Mouse (Mus musculus): ENCODE results near the gene Urb2.

The Urb2 gene

DNA sequence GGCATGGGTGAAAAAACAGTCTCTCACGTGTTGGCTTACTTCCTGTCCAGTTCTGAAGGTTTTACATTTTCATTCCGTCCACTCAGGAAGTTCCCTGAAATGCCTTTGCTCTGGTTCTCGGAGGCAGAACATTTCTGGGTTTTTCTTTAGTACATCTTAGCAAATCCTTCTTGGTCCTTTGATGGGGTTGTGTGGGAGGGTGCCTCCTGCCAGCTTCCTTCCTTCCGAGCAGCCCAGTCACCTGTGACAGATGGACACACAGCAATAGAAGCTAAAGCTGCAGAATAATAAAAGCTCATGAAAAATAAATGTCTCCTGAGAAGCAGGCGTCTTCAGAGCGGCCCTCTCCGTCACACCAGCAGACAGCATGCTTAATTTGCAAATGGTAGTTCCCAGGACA is 57.7 kb downstream of the Urb2 start:
- DNase-seq = no peak

DNA sequence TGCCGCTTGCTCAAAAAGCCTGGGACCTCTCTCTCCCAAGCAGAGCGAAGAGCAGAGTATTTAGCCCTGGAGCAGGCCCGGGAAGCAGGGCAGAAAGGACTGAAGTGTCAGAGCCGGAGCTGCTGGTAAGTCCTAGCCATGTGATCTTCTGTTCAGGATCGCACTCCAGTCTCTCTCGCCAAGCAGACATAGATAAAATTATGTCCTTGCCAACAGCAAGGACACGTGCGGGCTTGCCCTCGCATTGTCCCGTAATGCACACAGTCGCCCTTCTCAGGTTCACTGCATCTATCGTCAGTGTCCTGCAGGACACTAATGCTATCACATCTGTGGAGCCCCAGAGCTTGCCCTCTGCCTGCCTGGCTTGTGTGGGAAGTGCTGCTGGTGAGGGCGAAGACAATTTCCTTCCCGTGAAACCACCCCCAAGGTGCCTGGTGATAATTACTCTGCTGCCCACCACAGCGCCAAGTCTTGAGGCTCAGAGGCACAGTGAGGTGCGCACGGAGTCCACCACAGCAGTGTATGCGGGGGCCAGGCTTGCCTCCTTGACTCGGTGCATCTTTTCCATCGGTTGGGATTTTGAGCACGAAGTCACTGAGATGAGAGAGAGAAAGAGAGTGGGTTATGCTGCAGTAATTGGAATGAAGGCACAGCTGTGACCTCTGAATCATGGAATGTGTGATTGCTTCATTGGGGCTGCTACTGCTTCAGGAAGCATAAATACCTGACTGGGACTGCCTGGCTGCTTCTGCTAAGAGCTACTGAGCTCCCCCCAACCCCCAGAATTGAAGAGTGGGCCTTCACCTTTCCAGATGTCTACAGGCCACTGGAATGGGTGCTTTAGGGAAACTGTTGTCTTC is 59.4 kb downstream of the Urb2 start:
- no peak for DNase-seq

DNA sequence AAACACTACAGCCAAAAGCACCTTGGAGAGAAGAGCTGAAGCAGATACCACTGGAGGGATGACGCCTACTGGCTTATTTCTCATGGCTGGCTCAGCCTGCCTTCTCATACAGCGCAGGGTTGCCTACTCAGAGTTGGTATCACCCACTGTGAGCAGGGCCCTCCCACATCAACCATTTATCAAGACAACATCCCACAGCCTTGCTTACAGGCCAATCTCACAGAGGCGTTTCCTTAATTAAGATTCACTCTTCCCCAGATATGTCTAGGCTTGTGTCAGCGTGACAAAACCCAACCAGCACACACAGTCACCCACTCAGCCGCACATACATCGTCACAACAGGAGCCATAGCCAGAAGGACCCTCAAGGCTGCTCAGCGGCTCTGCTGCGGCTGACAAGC is 61.3 kb downstream of the Urb2 start:
- no peak for DNase-seq

DNA sequence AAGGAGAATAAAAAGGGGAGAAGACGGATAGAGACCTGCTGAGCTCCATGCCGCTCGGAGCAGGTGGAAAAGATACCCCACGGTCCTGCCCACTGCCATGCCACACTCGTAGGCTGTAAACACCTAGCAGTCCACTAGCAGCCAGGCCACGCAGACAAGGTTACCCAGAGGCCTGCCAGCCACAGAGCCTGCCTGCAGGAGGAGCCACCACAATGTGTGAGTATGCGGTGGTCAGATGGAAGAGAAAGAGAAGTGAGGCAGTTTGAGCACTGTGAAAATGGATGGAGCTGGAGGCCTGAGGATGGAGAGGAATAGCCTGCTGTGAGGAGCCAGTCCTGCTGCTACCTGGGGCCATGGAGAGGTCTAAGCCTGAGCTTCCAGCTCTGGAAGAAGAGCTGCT is 62.3 kb downstream of the Urb2 start:
- DNase-seq = no peak

DNA sequence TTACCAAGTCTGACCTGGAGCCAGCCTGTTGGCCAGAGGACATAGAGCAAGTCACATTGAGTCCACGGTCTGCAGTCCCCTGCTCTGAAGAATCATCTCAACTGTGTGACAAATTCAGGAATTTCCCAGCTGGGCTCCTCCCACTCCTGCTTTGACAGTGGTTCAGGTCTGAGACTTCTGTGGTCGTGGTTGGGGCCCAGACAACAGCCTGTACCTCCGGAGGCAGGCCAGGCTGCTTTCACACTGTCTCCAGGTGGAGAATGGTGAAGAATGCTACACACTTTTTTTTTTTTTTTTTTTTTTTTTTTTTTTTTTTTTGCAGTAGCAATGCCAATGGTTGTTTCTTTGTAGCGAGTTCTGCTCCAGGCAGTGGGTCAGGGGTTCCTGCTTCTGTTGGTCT is 64.4 kb downstream of the Urb2 start:
- DNase-seq = no peak

GRCm38 (mm10) chr8:124088092-124088613 is 66.8 kb downstream of the Urb2 start:
- no peak for DNase-seq

GRCm38 (mm10) chr8:124089016-124089415 is 67.7 kb downstream of the Urb2 start:
- DNase-seq = no peak

- DNase-seq = no peak
Measured at GRCm38 (mm10) chr8:124090473-124090872, 69.2 kb downstream of the Urb2 start.
